Mouse (Mus musculus): ENCODE measurements around the gene Ube2e3. TPM values are rescaled to one million over a fixed set of nuclear protein-coding genes. Genes with fewer than 3 reads are reported as not detected.

Gene Ube2e3
- polyA plus RNA-seq, 1 experiment from 2014 or later: 248 TPM

DNA sequence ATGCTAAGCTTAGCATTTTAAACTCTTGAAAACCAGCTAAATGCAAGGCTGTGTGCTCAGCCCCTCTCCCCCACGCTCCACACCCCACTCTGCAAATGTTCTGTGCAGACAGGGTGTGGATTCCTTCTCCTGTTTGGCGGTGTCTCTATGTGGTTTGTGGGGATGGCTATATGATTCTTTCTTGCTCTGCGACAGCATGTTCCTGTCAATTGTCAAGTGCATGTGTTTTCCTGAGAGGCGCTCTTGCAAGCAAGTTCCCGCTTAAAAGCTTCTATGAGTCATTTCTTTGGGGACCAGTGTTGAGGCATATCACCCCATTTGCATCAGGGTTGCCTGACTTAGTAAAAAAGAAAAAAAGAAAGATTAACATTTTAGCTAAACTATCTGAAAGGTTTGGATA lies 92.4 kb downstream of the Ube2e3 start:
- Histone ChIP-seq H3K9ac (ENCODE audit: low read length) (no peak overlapping the region), H3K27ac (ENCODE audit: low read depth, low read length) (no peak overlapping the region), H3K27me3 (ENCODE audit: control insufficient read depth, insufficient read depth, low read length) (no peaks in the 10 kb centered on the region), H3K9me3 (ENCODE audit: control insufficient read depth, low read length) (no peaks in the 10 kb centered on the region), H3K4me1 (replicated peaks; ENCODE audit: control insufficient read depth, insufficient read depth, low read length) (no peaks in the 10 kb centered on the region), H3K4me2 (ENCODE audit: low read depth, low read length, severe bottlenecking) (no peak overlapping the region), H3K4me3 (ENCODE audit: low read depth, low read length) (no peak overlapping the region), H3K36me3 (ENCODE audit: control insufficient read depth, insufficient read depth, low read length) (no peaks in the 10 kb centered on the region)
- DNase-seq (ENCODE audit: low spot score): no peak
- 91% methylated on average over 5 of the region's 5 CpGs for WGBS
- ATAC-seq (replicated peaks; ENCODE audit: low FRiP score): no peak

DNA sequence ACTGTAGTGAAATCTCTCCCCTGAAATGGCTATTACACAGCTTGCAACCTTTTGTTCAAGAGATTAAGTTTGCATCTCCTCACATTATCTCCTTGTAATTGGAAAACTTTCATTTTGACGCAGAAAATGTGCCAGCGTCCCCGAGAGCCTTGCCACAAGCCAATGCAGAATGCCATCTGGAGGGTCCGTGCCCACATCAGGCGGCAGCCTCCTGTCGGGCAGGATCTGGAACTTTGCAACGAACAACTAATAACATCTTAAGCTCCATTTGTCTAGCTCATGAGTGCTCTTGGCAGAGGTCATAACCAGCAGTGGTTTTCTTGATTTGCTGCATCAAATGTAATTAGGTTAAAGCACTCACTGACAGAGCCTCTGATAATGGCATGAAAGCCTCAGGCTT lies 93.1 kb downstream of the Ube2e3 start:
- no peak for ATAC-seq (replicated peaks; ENCODE audit: low FRiP score)
- no peak overlapping the region for H3K4me3 ChIP-seq (ENCODE audit: low read depth, low read length)
- no peaks in the 10 kb centered on the region for H3K9me3 ChIP-seq (ENCODE audit: control insufficient read depth, low read length)
- H3K9ac ChIP-seq (ENCODE audit: low read length): no peak overlapping the region
- DNase-seq (ENCODE audit: low spot score): no peak
- no peak overlapping the region for H3K4me2 ChIP-seq (ENCODE audit: low read depth, low read length, severe bottlenecking)
- H3K27ac ChIP-seq (ENCODE audit: low read depth, low read length): no peak overlapping the region
- H3K27me3 ChIP-seq (ENCODE audit: control insufficient read depth, insufficient read depth, low read length): no peaks in the 10 kb centered on the region
- 78% methylated on average over 7 of the region's 7 CpGs for WGBS
- H3K4me1 ChIP-seq (replicated peaks; ENCODE audit: control insufficient read depth, insufficient read depth, low read length): no peaks in the 10 kb centered on the region
- no peaks in the 10 kb centered on the region for H3K36me3 ChIP-seq (ENCODE audit: control insufficient read depth, insufficient read depth, low read length)

- no peak overlapping the region for H3K9ac ChIP-seq (ENCODE audit: low read length)
- no peaks in the 10 kb centered on the region for H3K9me3 ChIP-seq (ENCODE audit: control insufficient read depth, low read length)
- no peaks in the 10 kb centered on the region for H3K36me3 ChIP-seq (ENCODE audit: control insufficient read depth, insufficient read depth, low read length)
- WGBS: 40% methylated on average over 7 of the region's 7 CpGs
- H3K4me1 ChIP-seq (replicated peaks; ENCODE audit: control insufficient read depth, insufficient read depth, low read length): no peaks in the 10 kb centered on the region
- no peak overlapping the region for H3K4me3 ChIP-seq (ENCODE audit: low read depth, low read length)
- ATAC-seq (replicated peaks; ENCODE audit: low FRiP score) (no peak), DNase-seq (ENCODE audit: low spot score) (no peak)
- H3K27me3 ChIP-seq (ENCODE audit: control insufficient read depth, insufficient read depth, low read length): no peaks in the 10 kb centered on the region
- H3K27ac ChIP-seq (ENCODE audit: low read depth, low read length): no peak overlapping the region
- H3K4me2 ChIP-seq (ENCODE audit: low read depth, low read length, severe bottlenecking): no peak overlapping the region
Observed at GRCm38 (mm10) chr2:78961580-78961979, 93.7 kb downstream of the Ube2e3 start.

DNA sequence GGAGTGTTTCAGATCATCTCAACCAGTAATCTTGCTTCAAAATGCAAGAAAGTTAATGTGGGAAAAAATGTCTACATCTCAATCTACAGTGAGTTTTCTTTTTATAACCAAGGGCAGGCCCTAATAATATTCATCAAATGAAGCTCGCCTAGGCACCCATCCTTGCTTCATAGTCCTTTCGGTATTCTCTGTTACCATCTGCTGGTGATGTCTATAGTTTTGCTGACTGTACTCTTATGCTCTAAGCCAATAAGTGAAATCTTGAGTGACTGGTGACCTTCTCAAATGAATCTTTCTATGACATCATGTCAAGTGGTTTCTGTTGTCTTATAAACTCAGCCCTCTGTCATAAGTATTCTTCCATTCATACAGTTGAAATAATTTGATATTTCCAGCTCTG lies 97.1 kb downstream of the Ube2e3 start:
- DNase-seq (ENCODE audit: low spot score) (no peak), ATAC-seq (replicated peaks; ENCODE audit: low FRiP score) (no peak)
- Histone ChIP-seq H3K4me1 (replicated peaks; ENCODE audit: control insufficient read depth, insufficient read depth, low read length) (no peaks in the 10 kb centered on the region), H3K27me3 (ENCODE audit: control insufficient read depth, insufficient read depth, low read length) (no peaks in the 10 kb centered on the region), H3K27ac (ENCODE audit: low read depth, low read length) (no peak overlapping the region), H3K4me3 (ENCODE audit: low read depth, low read length) (no peak overlapping the region), H3K4me2 (ENCODE audit: low read depth, low read length, severe bottlenecking) (no peak overlapping the region), H3K9me3 (ENCODE audit: control insufficient read depth, low read length) (no peaks in the 10 kb centered on the region), H3K36me3 (ENCODE audit: control insufficient read depth, insufficient read depth, low read length) (no peaks in the 10 kb centered on the region), H3K9ac (ENCODE audit: low read length) (no peak overlapping the region)
- 89% methylated on average over 2 of the region's 2 CpGs for WGBS

DNA sequence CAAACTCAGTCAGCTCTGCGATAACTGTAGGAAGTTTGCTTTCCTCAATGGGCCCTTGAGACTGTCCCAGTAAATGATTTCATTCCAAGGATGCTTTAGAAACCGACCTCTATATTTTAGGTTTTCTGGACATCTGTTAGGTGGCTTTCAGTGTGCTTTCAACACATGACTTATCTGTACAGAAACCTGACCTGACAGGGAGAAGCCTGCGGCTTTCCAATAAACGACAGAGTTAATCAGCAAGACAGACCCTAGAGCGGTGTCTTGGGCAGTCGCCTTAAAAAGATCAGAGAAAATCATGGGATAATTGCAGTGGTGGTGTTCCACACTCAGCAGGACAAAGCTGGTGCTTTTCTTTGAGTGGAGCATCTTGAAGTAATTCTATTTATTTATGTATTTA lies 97.5 kb downstream of the Ube2e3 start:
- Histone ChIP-seq H3K9me3 (ENCODE audit: control insufficient read depth, low read length) (no peaks in the 10 kb centered on the region), H3K4me3 (ENCODE audit: low read depth, low read length) (no peak overlapping the region), H3K4me2 (ENCODE audit: low read depth, low read length, severe bottlenecking) (no peak overlapping the region), H3K36me3 (ENCODE audit: control insufficient read depth, insufficient read depth, low read length) (no peaks in the 10 kb centered on the region), H3K27ac (ENCODE audit: low read depth, low read length) (no peak overlapping the region), H3K27me3 (ENCODE audit: control insufficient read depth, insufficient read depth, low read length) (no peaks in the 10 kb centered on the region), H3K4me1 (replicated peaks; ENCODE audit: control insufficient read depth, insufficient read depth, low read length) (no peaks in the 10 kb centered on the region), H3K9ac (ENCODE audit: low read length) (no peak overlapping the region)
- DNase-seq (ENCODE audit: low spot score) (no peak), ATAC-seq (replicated peaks; ENCODE audit: low FRiP score) (no peak)
- 76% methylated on average over 6 of the region's 6 CpGs for WGBS

GRCm38 (mm10) chr2:78970088-78970487 lies 102.2 kb downstream of the Ube2e3 start:
- DNase-seq (ENCODE audit: low spot score): no peak
- no peaks in the 10 kb centered on the region for H3K9me3 ChIP-seq (ENCODE audit: control insufficient read depth, low read length)
- no peak overlapping the region for H3K4me3 ChIP-seq (ENCODE audit: low read depth, low read length)
- 74% methylated on average over 6 of the region's 6 CpGs for WGBS
- H3K9ac ChIP-seq (ENCODE audit: low read length): no peak overlapping the region
- no peak overlapping the region for H3K27ac ChIP-seq (ENCODE audit: low read depth, low read length)
- no peaks in the 10 kb centered on the region for H3K27me3 ChIP-seq (ENCODE audit: control insufficient read depth, insufficient read depth, low read length)
- H3K4me2 ChIP-seq (ENCODE audit: low read depth, low read length, severe bottlenecking): no peak overlapping the region
- no peaks in the 10 kb centered on the region for H3K4me1 ChIP-seq (replicated peaks; ENCODE audit: control insufficient read depth, insufficient read depth, low read length)
- ATAC-seq (replicated peaks; ENCODE audit: low FRiP score): no peak
- no peaks in the 10 kb centered on the region for H3K36me3 ChIP-seq (ENCODE audit: control insufficient read depth, insufficient read depth, low read length)

All from forebrain, embryonic 11.5 days (tissue).